Mouse (Mus musculus): ENCODE data around the gene Mthfsd.

Mthfsd gene

DNA sequence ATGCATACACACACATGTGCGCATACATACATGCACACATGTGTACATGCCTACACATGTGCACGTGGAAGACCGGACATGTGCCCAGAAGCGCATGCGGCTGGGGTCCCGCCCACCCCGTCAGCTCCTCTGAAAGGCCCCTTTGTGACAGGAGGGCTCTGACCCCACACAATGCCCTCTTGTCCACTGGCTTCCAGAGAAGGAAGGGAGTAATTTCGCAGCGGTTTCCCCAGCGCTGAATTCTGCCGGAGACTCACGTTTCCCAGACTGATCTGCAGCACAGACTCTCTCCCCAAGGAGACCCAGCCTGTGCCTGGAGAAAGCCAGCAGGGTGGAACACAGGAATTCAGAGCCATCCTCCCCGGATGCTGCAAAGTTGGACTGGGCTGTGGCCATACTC lies 44.5 kb downstream of the Mthfsd start:
- DNase-seq: no peak

DNA sequence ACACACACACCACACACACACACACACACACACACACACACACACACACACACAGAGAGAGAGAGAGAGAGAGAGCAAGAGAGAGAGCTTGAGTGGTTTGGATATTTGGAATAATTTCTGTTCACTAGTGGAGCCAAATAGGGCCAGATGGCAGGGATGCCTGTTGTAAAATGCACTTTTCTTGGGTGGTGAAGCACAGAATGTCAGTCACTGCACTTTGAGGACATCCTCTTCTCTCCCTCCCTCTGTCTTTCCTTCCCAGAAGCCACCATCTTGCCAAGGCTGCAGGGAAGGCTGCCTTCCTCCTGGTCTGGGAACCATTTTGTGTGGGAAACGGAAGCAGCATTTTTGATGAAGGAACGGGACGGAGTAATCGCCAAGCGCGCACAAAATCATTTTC lies 45.7 kb downstream of the Mthfsd start:
- DNase-seq: no peak

DNA sequence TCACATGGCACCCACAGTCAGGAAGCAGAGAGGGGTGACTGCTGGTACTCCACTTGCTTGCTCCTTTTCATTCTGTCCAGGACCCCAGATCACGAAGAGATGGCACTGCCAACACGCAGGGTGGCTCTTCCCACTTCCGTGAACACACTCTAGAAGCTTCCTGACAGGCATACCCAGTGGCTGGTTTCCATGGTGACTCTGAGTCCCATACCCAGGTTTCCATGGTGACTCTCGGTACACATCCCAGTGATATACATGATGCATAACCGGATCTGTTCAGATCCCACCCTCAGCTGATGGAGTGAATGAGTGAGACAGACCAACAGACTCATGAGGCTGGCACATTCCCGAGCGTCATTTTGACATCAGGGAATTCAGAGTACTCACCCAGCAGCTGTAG lies 49.1 kb downstream of the Mthfsd start:
- no peak for DNase-seq

DNA sequence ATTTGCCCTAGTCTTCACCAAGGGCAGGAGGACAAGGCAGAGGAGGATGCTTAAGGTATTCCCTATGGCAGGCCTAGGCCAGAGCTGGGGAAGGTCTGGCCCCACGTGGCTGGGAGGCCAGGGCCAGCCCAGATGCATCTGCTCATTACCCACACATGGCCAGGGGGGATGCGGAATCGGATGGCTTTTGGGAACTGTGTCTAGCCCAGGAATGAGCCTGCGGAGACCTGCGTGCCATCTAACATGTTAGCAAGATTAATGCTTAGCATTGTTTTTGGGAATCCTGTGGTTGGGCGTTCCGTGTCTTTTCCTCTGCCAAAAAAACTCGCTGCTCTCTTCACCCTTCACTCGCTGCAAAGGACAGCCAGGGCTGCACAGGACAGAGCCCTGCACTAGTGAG lies 50.1 kb downstream of the Mthfsd start:
- DNase-seq: no peak

DNA sequence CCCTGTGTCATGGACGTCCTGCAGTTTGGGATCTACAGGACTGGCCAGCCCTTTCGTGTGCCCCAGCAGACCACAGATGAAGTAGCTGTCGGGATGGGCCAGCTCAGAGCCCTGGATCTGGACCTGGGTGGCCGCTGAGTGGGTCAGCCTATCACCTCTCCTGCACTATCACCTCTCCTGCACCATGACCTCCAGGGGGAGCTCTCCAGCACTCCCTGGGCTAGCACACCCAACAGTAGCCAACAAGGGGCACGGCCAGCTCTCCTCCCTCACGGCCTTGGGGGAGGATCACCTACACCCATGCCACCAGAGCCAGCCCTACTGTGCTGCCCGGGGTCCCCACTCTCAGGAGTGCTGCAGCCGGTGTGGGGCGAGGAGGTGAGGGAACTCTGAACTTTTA lies 60.8 kb downstream of the Mthfsd start:
- no peak for DNase-seq

DNA sequence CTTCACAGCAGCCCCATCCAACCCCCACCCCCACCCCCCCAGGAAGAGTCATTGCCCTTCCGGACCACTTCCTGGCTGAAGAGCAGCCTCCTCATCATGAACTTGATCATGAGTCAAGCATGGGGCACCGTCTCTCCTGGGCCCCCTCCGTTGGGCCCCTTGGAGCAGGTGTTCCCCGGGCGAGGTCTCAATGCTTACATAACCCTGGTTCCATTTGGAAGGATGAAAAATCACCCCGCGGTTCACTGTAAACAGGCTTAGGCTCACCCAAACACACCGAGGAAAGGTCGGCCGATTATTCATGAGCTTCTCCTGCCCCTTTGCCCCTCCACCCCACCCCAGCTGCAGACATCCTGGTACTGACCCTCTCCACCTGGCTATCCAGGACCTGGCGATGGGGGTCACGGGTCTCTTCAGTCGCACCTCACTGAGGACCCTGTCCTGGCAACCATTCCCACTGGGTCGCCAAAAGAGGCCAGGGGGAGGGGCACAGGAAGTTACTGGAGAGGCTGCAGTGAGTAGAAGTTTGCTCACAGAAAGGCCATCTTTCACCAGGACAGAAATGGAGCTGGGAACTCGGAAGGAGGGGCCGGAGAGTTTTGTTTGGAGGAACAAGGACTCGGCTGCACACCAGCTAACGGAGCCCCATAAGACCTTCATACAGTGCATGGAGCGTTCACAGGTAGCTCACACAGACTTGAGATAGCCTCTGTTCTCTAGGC lies 64.3 kb downstream of the Mthfsd start:
- no peak for DNase-seq
